Mouse (Mus musculus): Measurements from ENCODE around the gene Zmiz1. TPM values are rescaled to one million over a fixed set of nuclear protein-coding genes. Genes with fewer than 3 reads are reported as not detected.

Zmiz1 gene
- polyA plus RNA-seq, 1 experiment: 27.3 TPM

DNA sequence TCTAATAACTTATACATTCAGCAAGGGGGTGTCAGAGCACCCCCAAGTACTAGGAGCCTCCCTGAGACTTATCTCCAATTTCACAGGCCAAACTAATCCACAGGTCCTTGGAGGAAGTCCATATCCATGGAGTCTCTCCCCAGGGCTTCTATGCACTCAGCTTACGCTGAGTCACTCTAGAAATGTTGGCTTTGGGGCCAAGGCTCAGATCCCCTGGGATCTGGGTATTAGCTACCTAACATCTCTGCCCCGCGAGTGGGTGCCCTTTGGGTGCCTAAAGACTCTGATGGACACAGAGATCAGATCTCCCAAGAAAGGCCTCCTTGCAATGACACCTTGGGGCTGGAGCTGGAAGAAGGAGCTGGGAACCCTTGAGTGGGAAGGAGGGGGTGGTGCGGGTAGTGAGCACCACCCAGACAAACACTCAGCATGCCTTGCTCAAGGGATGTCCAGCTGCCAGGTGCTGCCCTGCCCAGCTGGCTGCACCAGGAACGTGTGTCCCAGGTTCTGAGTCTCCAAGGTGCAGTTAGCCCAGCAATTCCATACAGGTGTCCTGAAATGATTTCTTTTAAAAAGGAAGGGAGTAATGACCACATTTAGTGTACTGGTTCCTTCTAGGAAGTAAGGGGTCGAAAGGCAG is 11.7 kb upstream of the Zmiz1 start:
- no peak for TF ChIP-seq USF1 (IDR thresholded peaks at IDR 0.05; ENCODE audit: low read depth)
- no peak for TF ChIP-seq MAX (IDR thresholded peaks at IDR 0.05)
- TF ChIP-seq MYOG (IDR thresholded peaks at IDR 0.05; ENCODE audit: control insufficient read depth, extremely low read depth, insufficient read length): no peak
- no peak for TF ChIP-seq CEBPB (IDR thresholded peaks at IDR 0.05; ENCODE audit: low read depth)
- TF ChIP-seq CTCF (IDR thresholded peaks at IDR 0.05; ENCODE audit: control insufficient read depth, insufficient read depth, insufficient read length): no peak
- no peak for TF ChIP-seq MYOD1 (IDR thresholded peaks at IDR 0.05; ENCODE audit: control insufficient read depth, insufficient read length, low read depth)
- no peak for TF ChIP-seq FOSL1 (IDR thresholded peaks at IDR 0.05; ENCODE audit: insufficient read depth, low read length, poor library complexity, severe bottlenecking)
- Histone ChIP-seq H3K4me3 (ENCODE audit: insufficient read depth, poor library complexity, severe bottlenecking) (no peak overlapping the region), H3K27me3 (ENCODE audit: control insufficient read depth, insufficient read depth, insufficient read length) (no peaks in the 10 kb centered on the region), H3K79me3 (ENCODE audit: low read depth) (no peaks in the 10 kb centered on the region), H3K36me3 (ENCODE audit: control insufficient read depth, insufficient read depth) (no peaks in the 10 kb centered on the region), H3K79me2 (ENCODE audit: control insufficient read depth, insufficient read depth) (no peaks in the 10 kb centered on the region), H3ac (ENCODE audit: control insufficient read depth, insufficient read length, low read depth) (no peak overlapping the region)

DNA sequence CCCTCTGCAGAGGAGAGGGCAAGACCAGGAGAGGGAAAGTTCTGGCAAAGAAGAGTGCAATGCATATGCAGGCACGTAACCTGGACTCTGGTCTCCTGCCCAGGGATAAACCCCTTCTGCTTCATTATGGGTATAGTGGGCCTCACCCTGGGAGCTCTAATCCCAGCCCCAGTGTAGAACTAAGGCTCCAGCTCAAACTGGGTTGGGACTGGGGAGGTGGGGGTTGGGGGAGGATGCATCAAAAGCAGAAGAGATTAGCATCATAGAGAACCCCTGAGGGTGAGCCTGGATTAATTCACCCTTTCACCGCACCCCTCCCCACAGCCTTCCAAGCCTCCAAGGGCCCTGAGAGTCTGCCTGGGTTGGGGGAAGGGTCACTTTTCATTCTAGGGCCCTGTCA is 10.5 kb upstream of the Zmiz1 start:
- TF ChIP-seq FOSL1 (IDR thresholded peaks at IDR 0.05; ENCODE audit: insufficient read depth, low read length, poor library complexity, severe bottlenecking) (no peak), CEBPB (IDR thresholded peaks at IDR 0.05; ENCODE audit: low read depth) (no peak), CTCF (IDR thresholded peaks at IDR 0.05; ENCODE audit: control insufficient read depth, insufficient read depth, insufficient read length) (no peak), MYOD1 (IDR thresholded peaks at IDR 0.05; ENCODE audit: control insufficient read depth, insufficient read length, low read depth) (no peak), USF1 (IDR thresholded peaks at IDR 0.05; ENCODE audit: low read depth) (no peak), MAX (IDR thresholded peaks at IDR 0.05) (no peak), MYOG (IDR thresholded peaks at IDR 0.05; ENCODE audit: control insufficient read depth, extremely low read depth, insufficient read length) (no peak)
- Histone ChIP-seq H3ac (ENCODE audit: control insufficient read depth, insufficient read length, low read depth) (no peak overlapping the region), H3K79me2 (ENCODE audit: control insufficient read depth, insufficient read depth) (no peaks in the 10 kb centered on the region), H3K79me3 (ENCODE audit: low read depth) (no peaks in the 10 kb centered on the region), H3K36me3 (ENCODE audit: control insufficient read depth, insufficient read depth) (no peaks in the 10 kb centered on the region), H3K27me3 (ENCODE audit: control insufficient read depth, insufficient read depth, insufficient read length) (no peaks in the 10 kb centered on the region), H3K4me3 (ENCODE audit: insufficient read depth, poor library complexity, severe bottlenecking) (no peak overlapping the region)

- TF ChIP-seq FOSL1 (IDR thresholded peaks at IDR 0.05; ENCODE audit: insufficient read depth, low read length, poor library complexity, severe bottlenecking): no peak
- Histone ChIP-seq H3K36me3 (ENCODE audit: control insufficient read depth, insufficient read depth) (no peaks in the 10 kb centered on the region), H3K79me3 (ENCODE audit: low read depth) (no peaks in the 10 kb centered on the region), H3K79me2 (ENCODE audit: control insufficient read depth, insufficient read depth) (no peaks in the 10 kb centered on the region), H3K27me3 (ENCODE audit: control insufficient read depth, insufficient read depth, insufficient read length) (no peaks in the 10 kb centered on the region), H3K4me3 (ENCODE audit: insufficient read depth, poor library complexity, severe bottlenecking) (no peak overlapping the region), H3ac (ENCODE audit: control insufficient read depth, insufficient read length, low read depth) (no peak overlapping the region)
Measured at GRCm38 (mm10) chr14:25451099-25451667, 7.8 kb upstream of the Zmiz1 start.

GRCm38 (mm10) chr14:25451699-25452632 is 7.0 kb upstream of the Zmiz1 start:
- no peak overlapping the region for H3ac ChIP-seq (ENCODE audit: control insufficient read depth, insufficient read length, low read depth)
- H3K79me2 ChIP-seq (ENCODE audit: control insufficient read depth, insufficient read depth): no peaks in the 10 kb centered on the region
- H3K27me3 ChIP-seq (ENCODE audit: control insufficient read depth, insufficient read depth, insufficient read length): no peaks in the 10 kb centered on the region
- no peaks in the 10 kb centered on the region for H3K79me3 ChIP-seq (ENCODE audit: low read depth)
- TF ChIP-seq USF1 (IDR thresholded peaks at IDR 0.05; ENCODE audit: low read depth): no peak
- no peak for TF ChIP-seq CEBPB (IDR thresholded peaks at IDR 0.05; ENCODE audit: low read depth)
- no peak for TF ChIP-seq FOSL1 (IDR thresholded peaks at IDR 0.05; ENCODE audit: insufficient read depth, low read length, poor library complexity, severe bottlenecking)
- TF ChIP-seq MYOG (IDR thresholded peaks at IDR 0.05; ENCODE audit: control insufficient read depth, extremely low read depth, insufficient read length): no peak
- no peak for TF ChIP-seq MYOD1 (IDR thresholded peaks at IDR 0.05; ENCODE audit: control insufficient read depth, insufficient read length, low read depth)
- TF ChIP-seq MAX (IDR thresholded peaks at IDR 0.05): no peak
- TF ChIP-seq CTCF (IDR thresholded peaks at IDR 0.05; ENCODE audit: control insufficient read depth, insufficient read depth, insufficient read length): no peak
- H3K4me3 ChIP-seq (ENCODE audit: insufficient read depth, poor library complexity, severe bottlenecking): no peak overlapping the region
- no peaks in the 10 kb centered on the region for H3K36me3 ChIP-seq (ENCODE audit: control insufficient read depth, insufficient read depth)

DNA sequence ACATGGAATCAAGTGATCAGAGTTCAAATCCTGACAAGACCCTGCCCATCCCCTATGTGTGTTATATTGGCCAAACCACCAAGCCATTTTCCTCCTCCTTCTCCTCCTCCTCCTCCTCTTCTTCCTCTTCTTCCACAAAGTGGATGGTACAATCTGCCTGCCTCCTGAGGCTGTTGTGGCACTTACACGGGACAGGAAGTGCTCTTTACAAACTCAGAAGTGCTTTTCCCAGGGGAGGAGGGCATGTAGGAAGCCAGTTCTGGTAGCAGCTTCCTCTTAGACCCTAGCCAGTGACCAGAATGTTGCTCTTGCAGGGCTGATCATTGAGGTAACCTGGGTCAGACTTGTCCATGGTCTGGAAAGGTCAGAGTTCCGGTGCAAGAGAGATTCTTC is 6.4 kb upstream of the Zmiz1 start:
- Histone ChIP-seq H3K79me2 (ENCODE audit: control insufficient read depth, insufficient read depth) (no peaks in the 10 kb centered on the region), H3ac (ENCODE audit: control insufficient read depth, insufficient read length, low read depth) (no peak overlapping the region), H3K4me3 (ENCODE audit: insufficient read depth, poor library complexity, severe bottlenecking) (no peak overlapping the region), H3K79me3 (ENCODE audit: low read depth) (no peaks in the 10 kb centered on the region), H3K27me3 (ENCODE audit: control insufficient read depth, insufficient read depth, insufficient read length) (no peaks in the 10 kb centered on the region), H3K36me3 (ENCODE audit: control insufficient read depth, insufficient read depth) (no peaks in the 10 kb centered on the region)
- TF ChIP-seq CEBPB (IDR thresholded peaks at IDR 0.05; ENCODE audit: low read depth): no peak
- no peak for TF ChIP-seq MAX (IDR thresholded peaks at IDR 0.05)
- no peak for TF ChIP-seq MYOG (IDR thresholded peaks at IDR 0.05; ENCODE audit: control insufficient read depth, extremely low read depth, insufficient read length)
- TF ChIP-seq MYOD1 (IDR thresholded peaks at IDR 0.05; ENCODE audit: control insufficient read depth, insufficient read length, low read depth): no peak
- no peak for TF ChIP-seq FOSL1 (IDR thresholded peaks at IDR 0.05; ENCODE audit: insufficient read depth, low read length, poor library complexity, severe bottlenecking)
- no peak for TF ChIP-seq CTCF (IDR thresholded peaks at IDR 0.05; ENCODE audit: control insufficient read depth, insufficient read depth, insufficient read length)
- no peak for TF ChIP-seq USF1 (IDR thresholded peaks at IDR 0.05; ENCODE audit: low read depth)

Data from C2C12 (cell line).